Mouse (Mus musculus): Measurements from ENCODE around the gene Arhgap29. TPM values are rescaled to one million over a fixed set of nuclear protein-coding genes. Genes with fewer than 3 reads are reported as not detected.

The Arhgap29 gene
- total RNA-seq, 2 experiments from 2014 or later, result 9.0 to 18.0 TPM

- DNase-seq (ENCODE audit: low spot score), result no peak
Observed at GRCm38 (mm10) chr3:122064556-122065410, 112.4 kb downstream of the Arhgap29 start.

Other genes with a start within 250 kb of the Arhgap29 start
- 1 to 10 TPM; 3.3 to 7.9 TPM for gene F3, start 229.0 kb upstream of the Arhgap29 start, total RNA-seq (2021)
- 10 to 100 TPM; 36.0 to 41.7 TPM for gene Abcd3, start 137.2 kb upstream of the Arhgap29 start, total RNA-seq (2021)
- gene Abca4, start 91.9 kb downstream of the Arhgap29 start, total RNA-seq (2021), result under 1 TPM; 0.53 to 0.62 TPM